Mouse (Mus musculus) WW6 (cell line): ENCODE data around the gene Ccser1.
"Not testable (repeated sequence)": the region's sequence is repeated elsewhere in the genome, so short reads cannot be mapped to it uniquely, and the experiment has no call there.

Experiments
- DNase-seq: peaks from one replicate; pipeline ENCODE4 v3.0.0-alpha.2; 2013; ENCODE audit warnings: low read depth, low spot score

Ccser1 gene

GRCm38 (mm10) chr6:61978379-61978778 is 798.3 kb downstream of the Ccser1 start:
- DNase-seq: no peak

GRCm38 (mm10) chr6:62014374-62014773 is 834.2 kb downstream of the Ccser1 start:
- no peak for DNase-seq

- DNase-seq: no peak
These were observed 864.3 kb downstream of the Ccser1 start for GRCm38 (mm10) chr6:62044454-62044853.

- not testable (repeated sequence) for DNase-seq
These were observed 864.9 kb downstream of the Ccser1 start for GRCm38 (mm10) chr6:62045042-62045441.

- no peak for DNase-seq
These were observed 875.2 kb downstream of the Ccser1 start for GRCm38 (mm10) chr6:62055276-62055675.

- DNase-seq: no peak
These were observed 886.4 kb downstream of the Ccser1 start for GRCm38 (mm10) chr6:62066363-62067023.

GRCm38 (mm10) chr6:62067024-62067380 is 886.9 kb downstream of the Ccser1 start:
- no peak for DNase-seq

GRCm38 (mm10) chr6:62105464-62105863 is 925.3 kb downstream of the Ccser1 start:
- no peak for DNase-seq

- no peak for DNase-seq
These were observed 952.4 kb downstream of the Ccser1 start for GRCm38 (mm10) chr6:62132531-62132930.

- DNase-seq: no peak
These were observed 980.2 kb downstream of the Ccser1 start for GRCm38 (mm10) chr6:62160320-62160719.

- no peak for DNase-seq
These were observed 982.5 kb downstream of the Ccser1 start for GRCm38 (mm10) chr6:62162596-62162995.

- DNase-seq: no peak
These were observed 983.7 kb downstream of the Ccser1 start for GRCm38 (mm10) chr6:62163826-62164225.

GRCm38 (mm10) chr6:62196496-62197188 is 1016.5 kb downstream of the Ccser1 start:
- DNase-seq: no peak

GRCm38 (mm10) chr6:62198768-62199167 is 1018.6 kb downstream of the Ccser1 start:
- no peak for DNase-seq

GRCm38 (mm10) chr6:62205013-62205412 is 1024.9 kb downstream of the Ccser1 start:
- DNase-seq: no peak

GRCm38 (mm10) chr6:62221856-62222255 is 1041.7 kb downstream of the Ccser1 start:
- no peak for DNase-seq

- DNase-seq: no peak
These were observed 1083.8 kb downstream of the Ccser1 start for GRCm38 (mm10) chr6:62263899-62264298.

- no peak for DNase-seq
These were observed 1084.4 kb downstream of the Ccser1 start for GRCm38 (mm10) chr6:62264525-62264924.

- no peak for DNase-seq
These were observed 1101.1 kb downstream of the Ccser1 start for GRCm38 (mm10) chr6:62281256-62281655.

GRCm38 (mm10) chr6:62301576-62302312 is 1121.6 kb downstream of the Ccser1 start:
- DNase-seq: no peak

- DNase-seq: no peak
These were observed 1138.5 kb downstream of the Ccser1 start for GRCm38 (mm10) chr6:62318627-62319026.

GRCm38 (mm10) chr6:62340319-62340718 is 1160.2 kb downstream of the Ccser1 start:
- DNase-seq: no peak

GRCm38 (mm10) chr6:62367802-62368201 is 1187.7 kb downstream of the Ccser1 start:
- no peak for DNase-seq
